Mouse (Mus musculus) heart, postnatal 25 days (tissue): ENCODE measurements around the gene Wdr45. TPM values are rescaled to one million over a fixed set of nuclear protein-coding genes. Genes with fewer than 3 reads are reported as not detected.
A peak's percentile ranks its signal among the peaks of the same experiment; 100 is the strongest.
"Not testable (repeated sequence)": the region's sequence is repeated elsewhere in the genome, so short reads cannot be mapped to it uniquely, and the experiment has no call there.

Experiments
- DNase-seq: peaks from one replicate; pipeline ENCODE4 v3.0.0; 2022; ENCODE audit warnings: low spot score
- intact Hi-C: fragments of 180-260 bp; cut with DNase I; formaldehyde crosslinking; loops from one replicate; pipeline ENCODE4 v1.15.1; 2025
- total RNA-seq, 2 experiments: library from RNA; stranded (reverse); gene quantifications; 2 replicates each; pipeline ENCODE4 v1.2.3; 2021

Wdr45 gene
- total RNA-seq, 2 experiments from 2014 or later, result 34.4 to 44.8 TPM

DNA sequence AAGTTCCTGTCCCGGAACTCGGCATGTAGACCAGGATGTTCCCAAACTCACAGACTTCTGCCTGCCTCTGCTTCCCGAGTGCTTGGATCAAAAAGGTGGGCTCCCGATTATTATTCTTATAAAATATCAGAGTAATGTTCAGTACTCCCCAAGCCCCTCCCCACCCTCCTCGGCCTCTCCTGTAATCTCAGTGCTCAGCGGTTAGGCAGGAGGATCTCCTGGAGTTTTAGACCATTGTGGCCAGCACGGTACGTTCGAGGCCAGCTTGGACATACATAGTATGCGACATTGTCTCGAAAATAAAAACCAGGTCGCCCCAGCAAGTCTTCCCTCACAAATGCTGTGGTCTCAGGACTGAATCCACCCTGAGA is 384 bp upstream of the Wdr45 start:
- DNase-seq, intact Hi-C loops: not testable (repeated sequence)

DNA sequence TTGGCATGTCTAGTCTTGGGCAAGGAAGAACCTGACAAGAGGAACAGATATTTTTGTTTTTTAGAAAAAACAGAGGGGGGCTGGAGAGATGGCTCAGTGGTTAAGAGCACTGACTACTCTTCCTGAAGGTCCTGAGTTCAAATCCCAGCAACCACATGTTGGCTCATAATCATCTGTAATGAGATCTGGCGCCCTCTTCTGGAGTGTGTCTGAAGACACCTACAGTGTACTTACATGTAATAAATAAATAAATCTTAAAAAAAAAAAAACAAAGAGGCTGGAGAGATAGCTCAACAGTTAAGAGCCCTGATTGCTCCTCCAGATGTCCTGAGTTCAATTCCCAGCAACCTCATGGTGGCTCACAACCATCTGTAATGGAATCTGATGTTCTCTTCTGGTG is 1.9 kb downstream of the Wdr45 start:
- intact Hi-C loops, DNase-seq: not testable (repeated sequence)

DNA sequence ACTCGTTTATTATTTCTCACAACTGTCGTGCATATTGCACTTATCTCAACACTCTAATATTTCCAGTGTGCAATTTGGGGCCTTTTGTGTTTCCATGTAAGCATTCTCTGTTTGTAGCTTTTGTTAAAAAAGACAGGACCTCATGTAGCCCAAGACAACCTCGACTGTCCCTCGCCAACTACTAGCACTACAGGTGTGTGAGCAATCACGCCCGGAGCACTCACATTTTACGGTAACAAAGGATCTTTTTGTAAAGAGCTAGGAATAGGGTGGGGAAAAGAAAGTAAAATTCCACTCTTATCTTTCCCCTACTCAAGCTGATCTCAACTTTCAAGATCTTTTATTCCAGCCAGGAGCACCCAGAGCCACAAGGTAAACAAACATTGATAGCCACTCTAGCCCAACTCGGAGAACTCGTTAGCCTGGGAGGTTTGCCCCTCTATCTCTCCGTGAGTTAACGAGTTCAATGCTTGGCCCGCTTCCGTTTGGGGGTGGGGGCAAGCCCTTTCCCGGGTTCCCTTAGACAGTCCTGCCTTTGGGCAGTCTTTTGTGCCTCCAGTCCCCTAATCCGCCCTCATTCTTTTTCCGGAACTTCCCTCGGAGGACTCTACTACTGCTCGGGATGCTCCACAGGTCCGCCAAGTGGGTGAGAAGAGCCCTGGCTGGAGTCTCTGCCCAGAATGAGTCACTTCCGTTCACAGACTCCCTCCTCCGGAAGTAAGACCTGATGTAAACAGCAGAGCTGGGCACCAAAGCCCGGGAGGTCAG is 7.6 kb downstream of the Wdr45 start, which contains the start of gene Gm45208:
Gm45208 (plus strand) TSS at position 732 of the 768 bp plus-strand sequence.
- intact Hi-C loops, result no loop called here
- peak; percentile 57 for DNase-seq

DNA sequence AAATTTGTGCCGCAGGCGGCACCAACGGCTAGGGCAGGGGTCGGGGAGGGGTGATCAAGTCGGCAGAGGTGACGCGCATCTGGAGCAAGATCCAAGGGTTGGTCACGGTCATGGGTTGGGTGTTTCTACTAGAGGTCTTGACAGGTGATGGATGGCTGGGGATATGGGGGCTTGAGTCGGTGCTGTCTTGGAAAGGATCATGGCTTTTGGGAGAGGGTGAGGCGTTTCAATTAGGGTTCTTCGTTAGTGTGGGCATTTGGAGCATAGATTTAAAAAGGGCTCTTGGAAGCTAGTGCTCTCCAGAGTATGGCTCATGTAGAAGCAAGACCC is 8.1 kb downstream of the Wdr45 start:
- intact Hi-C loops, result no loop called here
- DNase-seq, result no peak

DNA sequence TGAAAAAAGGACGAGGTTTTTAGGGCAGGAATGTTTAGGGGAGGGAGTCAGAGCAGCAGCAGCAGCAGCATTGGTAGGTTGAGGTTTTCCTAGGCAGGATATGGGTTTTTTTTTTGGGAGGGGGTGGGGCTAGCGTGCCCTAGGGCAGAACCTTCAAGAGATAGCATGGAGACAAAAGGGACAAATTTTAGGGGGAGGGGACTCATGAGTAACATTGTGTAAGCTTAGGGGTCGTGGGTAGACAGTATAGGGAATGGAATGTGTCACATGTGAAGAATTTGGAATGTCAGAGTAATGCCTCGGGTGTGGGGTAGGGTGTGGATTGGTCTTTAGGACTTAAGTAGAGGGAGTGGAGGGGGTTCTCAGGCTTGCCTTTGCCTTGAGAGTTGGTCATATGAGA is 8.6 kb downstream of the Wdr45 start:
- no peak for DNase-seq
- intact Hi-C loops, result no loop called here

- intact Hi-C loops, result no loop called here
- DNase-seq, result no peak
Observed at GRCm38 (mm10) chrX:7724135-7724534, 10.0 kb downstream of the Wdr45 start.

- no peak for DNase-seq
- intact Hi-C loops, result no loop called here
Observed at GRCm38 (mm10) chrX:7725841-7726240, 11.7 kb downstream of the Wdr45 start.

DNA sequence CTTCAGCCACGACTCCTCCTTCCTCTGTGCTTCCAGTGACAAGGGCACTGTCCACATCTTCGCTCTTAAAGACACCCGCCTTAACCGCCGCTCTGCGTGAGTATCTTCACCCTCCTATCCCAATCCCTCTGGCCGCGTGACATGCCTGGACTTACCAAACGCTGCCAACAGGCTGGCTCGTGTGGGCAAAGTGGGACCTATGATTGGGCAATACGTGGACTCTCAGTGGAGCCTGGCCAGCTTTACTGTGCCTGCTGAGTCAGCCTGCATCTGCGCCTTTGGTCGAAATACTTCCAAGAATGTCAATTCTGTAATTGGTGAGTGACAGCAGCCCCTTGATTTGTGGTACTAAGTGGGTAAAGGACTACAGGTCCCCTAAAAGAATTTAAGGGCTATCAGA is 13.0 kb downstream of the Wdr45 start:
- no peak for DNase-seq
- intact Hi-C loops, result no loop called here

DNA sequence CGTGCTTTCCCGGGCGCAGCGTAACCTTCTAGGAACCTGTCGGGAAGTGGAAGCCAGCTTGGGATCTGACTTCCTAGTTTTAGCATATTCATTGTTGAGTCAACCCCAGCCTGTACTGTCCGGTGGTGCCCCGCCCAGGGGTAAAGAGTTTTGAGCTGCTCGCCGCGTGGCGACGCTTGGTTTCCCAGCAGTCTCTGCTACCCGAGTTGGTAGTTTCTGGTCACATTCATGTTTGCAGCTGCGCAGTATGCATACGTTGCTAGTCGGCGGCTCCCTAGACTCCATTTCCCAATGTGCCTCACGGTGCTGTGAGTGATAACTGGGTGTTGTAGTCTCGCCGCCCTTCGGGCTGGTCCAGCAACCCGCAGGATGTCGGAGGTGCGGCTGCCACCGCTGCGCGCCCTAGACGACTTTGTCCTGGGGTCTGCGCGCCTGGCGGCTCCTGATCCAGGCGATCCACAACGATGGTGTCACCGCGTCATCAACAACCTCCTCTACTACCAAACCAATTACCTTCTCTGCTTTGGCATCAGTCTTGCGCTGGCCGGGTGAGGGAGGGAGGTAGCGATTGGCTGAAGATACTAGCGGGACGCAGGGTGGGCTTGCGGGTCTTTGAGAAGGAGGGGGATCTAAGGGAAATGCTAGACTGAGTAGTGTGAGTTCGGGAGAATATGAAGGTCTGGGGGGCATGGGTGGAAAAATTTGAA is 14.2 kb downstream of the Wdr45 start, which contains the start of gene Praf2:
Praf2 (plus strand) TSS at position 225 of the 707 bp plus-strand sequence.
- DNase-seq, result peak; percentile 62
- intact Hi-C loops, result no loop called here

DNA sequence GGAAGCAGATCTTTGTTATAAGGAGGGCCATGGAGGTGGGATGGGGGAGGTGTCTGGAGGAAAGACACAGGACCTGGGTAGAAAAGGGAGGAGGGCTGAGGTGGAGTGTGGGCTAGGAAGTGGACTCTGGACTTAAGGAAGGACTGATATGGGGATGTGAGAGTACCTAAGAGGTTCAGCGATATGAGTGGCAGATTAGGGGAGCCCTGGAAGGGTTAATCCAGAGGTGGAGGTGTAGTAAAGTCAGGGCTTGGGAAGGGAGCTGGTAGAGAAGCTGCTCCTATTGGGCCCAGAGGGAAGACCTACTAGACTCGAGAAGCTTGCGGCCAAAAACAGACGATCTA is 14.8 kb downstream of the Wdr45 start:
- intact Hi-C loops, result no loop called here
- no peak for DNase-seq

DNA sequence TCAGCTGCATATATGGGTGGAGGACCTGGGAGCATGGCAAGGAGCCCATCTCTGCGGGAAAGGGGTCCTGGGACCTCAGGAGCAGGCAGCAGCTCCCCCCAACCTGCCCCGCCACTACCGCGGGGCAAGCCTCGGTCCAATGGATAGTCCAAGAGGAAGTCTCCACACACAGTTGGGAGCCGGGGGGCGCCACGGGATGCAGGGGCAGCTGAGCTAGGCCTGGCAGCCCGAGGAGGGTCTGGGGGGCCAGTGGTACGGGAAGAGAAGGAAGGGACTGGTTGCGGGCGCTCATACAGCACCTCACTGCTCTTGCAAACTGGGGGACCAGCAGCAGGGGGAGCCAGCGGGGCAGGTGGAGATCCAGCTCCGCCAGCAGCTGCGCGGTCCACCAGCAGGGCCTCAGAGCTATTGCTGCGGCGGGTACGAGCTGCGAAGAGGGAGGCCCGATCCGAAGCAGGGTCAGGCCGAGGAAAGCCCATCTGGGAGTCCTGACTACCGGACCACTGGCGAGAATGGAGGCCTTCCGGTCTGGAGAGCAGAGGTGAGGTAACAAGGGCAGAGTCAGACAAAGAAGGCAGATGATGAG is 19.5 kb downstream of the Wdr45 start:
- intact Hi-C loops, result loop anchor here (2.0 kb wide), 1 partner anchor 21 kb away; no protein-coding TSS in a partner anchor
- DNase-seq, result peak; percentile 21

GRCm38 (mm10) chrX:7739336-7740081 is 25.4 kb downstream of the Wdr45 start:
- no peak for DNase-seq
- intact Hi-C loops, result no loop called here

- intact Hi-C loops, result no loop called here
- DNase-seq, result no peak
Observed at GRCm38 (mm10) chrX:7740082-7740819, 26.1 kb downstream of the Wdr45 start.

GRCm38 (mm10) chrX:7741103-7741502 is 27.0 kb downstream of the Wdr45 start:
- intact Hi-C loops, result no loop called here
- no peak for DNase-seq

- intact Hi-C loops, result no loop called here
- no peak for DNase-seq
Observed at GRCm38 (mm10) chrX:7743470-7743869, 29.3 kb downstream of the Wdr45 start.

DNA sequence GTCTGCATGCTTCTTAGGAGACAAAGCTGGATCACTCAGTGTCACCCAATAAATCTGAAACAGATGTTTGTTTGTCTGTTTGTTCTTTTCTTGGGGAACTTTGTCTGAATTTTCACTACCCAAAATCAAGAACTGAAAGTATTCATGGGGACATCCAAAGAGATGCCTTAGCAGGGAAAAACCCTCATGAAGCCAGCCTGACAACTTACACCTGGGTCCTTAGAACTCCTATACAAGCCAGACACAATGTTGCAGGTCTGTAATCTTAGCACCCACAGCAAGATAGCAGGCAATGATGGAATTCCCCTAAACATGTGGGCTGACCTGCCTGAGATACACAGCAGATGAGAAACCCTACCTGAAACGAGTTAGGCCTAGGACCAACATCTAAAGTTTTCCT is 30.8 kb downstream of the Wdr45 start:
- DNase-seq, result no peak
- intact Hi-C loops, result no loop called here

- intact Hi-C loops, result no loop called here
- no peak for DNase-seq
Observed at GRCm38 (mm10) chrX:7745429-7745828, 31.3 kb downstream of the Wdr45 start.

- no peak for DNase-seq
- intact Hi-C loops, result no loop called here
Observed at GRCm38 (mm10) chrX:7750432-7751116, 36.4 kb downstream of the Wdr45 start, which contains the start of gene Ccdc120. Ccdc120 (minus strand) TSS chrX:7750905.

- not testable (repeated sequence) for DNase-seq
- intact Hi-C loops, result loop anchor here (2.0 kb wide), 1 partner anchor 19 kb away; no protein-coding TSS in a partner anchor
Observed at GRCm38 (mm10) chrX:7753627-7754026, 39.5 kb downstream of the Wdr45 start.
